Mouse (Mus musculus): ENCODE results near the gene Fbxl12. TPM values are rescaled to one million over a fixed set of nuclear protein-coding genes. Genes with fewer than 3 reads are reported as not detected.
"Not testable (repeated sequence)": the region's sequence is repeated elsewhere in the genome, so short reads cannot be mapped to it uniquely, and the experiment has no call there.

Gene Fbxl12
- total and polyA plus RNA-seq, 3 experiments: 7.9 to 25.6 (median 22.0) TPM

DNA sequence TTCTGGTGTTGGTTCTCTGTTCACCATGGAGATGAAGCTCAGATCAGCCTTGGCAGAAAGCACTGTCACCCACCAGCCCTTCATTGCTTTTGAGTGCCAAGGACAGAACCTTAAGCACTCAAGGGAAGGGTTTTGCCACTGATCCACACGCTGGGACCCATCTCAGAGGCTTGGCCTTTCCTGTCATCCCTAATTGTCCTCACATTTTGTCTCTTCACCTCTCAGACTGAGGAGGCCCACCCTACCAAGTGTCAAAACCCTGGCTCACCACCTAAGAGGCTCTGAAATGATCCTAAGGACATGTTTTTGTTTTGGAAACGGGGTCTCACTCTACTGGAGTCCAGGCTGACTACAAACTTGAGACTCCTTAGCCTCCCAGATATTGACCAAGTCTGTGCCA is 7.8 kb downstream of the Fbxl12 start:
- DNase-seq (ENCODE audit: low spot score) (no peak), ATAC-seq (ENCODE audit: extremely low read depth, insufficient number of reproducible peaks, low FRiP score, poor library complexity, severe bottlenecking) (no peak)
- H3K9me3 ChIP-seq (replicated peaks): no peaks in the 10 kb centered on the region
- peaks cover 63% of the 10 kb centered on the region for H3K36me3 ChIP-seq (replicated peaks)
- H3K4me3 ChIP-seq (ENCODE audit: low read depth, low read length): no peak overlapping the region
- no peaks in the 10 kb centered on the region for H3K27me3 ChIP-seq (ENCODE audit: insufficient read depth, low read length)
- TF ChIP-seq GATA2 (IDR thresholded peaks at IDR 0.05; ENCODE audit: borderline replicate concordance, low read depth, low read length) (no peak), POLR2AphosphoS5 (IDR thresholded peaks at IDR 0.05; ENCODE audit: insufficient replicate concordance, low read depth, low read length) (no peak), CTCF (IDR thresholded peaks at IDR 0.05; ENCODE audit: low read depth, low read length) (no peak), GATA1 (IDR thresholded peaks at IDR 0.05; ENCODE audit: borderline replicate concordance, low read length) (no peak), TAL1 (conservative IDR thresholded peaks at IDR 0.05; ENCODE audit: low read depth, low read length) (no peak)
- peaks cover 35% of the 10 kb centered on the region for H3K4me1 ChIP-seq (ENCODE audit: insufficient read depth, low read depth, low read length)

GRCm38 (mm10) chr9:20636256-20636655 is 8.3 kb downstream of the Fbxl12 start:
- DNase-seq (ENCODE audit: low spot score) (no peak), ATAC-seq (ENCODE audit: extremely low read depth, insufficient number of reproducible peaks, low FRiP score, poor library complexity, severe bottlenecking) (no peak)
- peaks cover 34% of the 10 kb centered on the region for H3K4me1 ChIP-seq (ENCODE audit: insufficient read depth, low read depth, low read length)
- H3K27me3 ChIP-seq (ENCODE audit: insufficient read depth, low read length): no peaks in the 10 kb centered on the region
- H3K36me3 ChIP-seq (replicated peaks): peaks cover 59% of the 10 kb centered on the region
- no peak for TF ChIP-seq TAL1 (conservative IDR thresholded peaks at IDR 0.05; ENCODE audit: low read depth, low read length)
- TF ChIP-seq POLR2AphosphoS5 (IDR thresholded peaks at IDR 0.05; ENCODE audit: insufficient replicate concordance, low read depth, low read length): no peak
- TF ChIP-seq CTCF (IDR thresholded peaks at IDR 0.05; ENCODE audit: low read depth, low read length): no peak
- no peak overlapping the region for H3K4me3 ChIP-seq (ENCODE audit: low read depth, low read length)
- H3K9me3 ChIP-seq (replicated peaks): no peaks in the 10 kb centered on the region

GRCm38 (mm10) chr9:20635676-20636075 is 8.9 kb downstream of the Fbxl12 start:
- not testable (repeated sequence) for H3K9me3 ChIP-seq (replicated peaks); H3K27me3 ChIP-seq (ENCODE audit: insufficient read depth, low read length); ATAC-seq (ENCODE audit: extremely low read depth, insufficient number of reproducible peaks, low FRiP score, poor library complexity, severe bottlenecking); H3K4me3 ChIP-seq (ENCODE audit: low read depth, low read length); DNase-seq (ENCODE audit: low spot score)
- Histone ChIP-seq H3K36me3 (replicated peaks) (peaks cover 53% of the 10 kb centered on the region), H3K4me1 (ENCODE audit: insufficient read depth, low read depth, low read length) (peaks cover 28% of the 10 kb centered on the region)

DNA sequence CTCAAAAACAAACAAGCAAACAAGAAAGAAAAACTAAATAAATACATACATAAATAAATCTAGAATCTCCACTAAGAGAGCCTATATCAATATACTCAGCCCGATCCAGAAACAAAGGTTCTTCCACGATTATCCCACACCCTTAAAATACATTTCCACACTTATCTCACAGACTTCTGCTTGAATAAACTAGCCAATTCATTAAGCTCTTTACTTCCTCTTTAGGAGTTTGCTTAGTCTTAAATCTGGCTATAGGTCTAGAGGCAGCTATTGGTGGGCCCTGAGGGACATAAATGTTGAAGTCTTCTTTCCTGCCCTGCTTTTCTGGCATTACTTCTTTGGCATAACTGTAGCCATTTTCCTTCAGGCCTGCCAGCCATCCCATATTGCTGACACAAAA is 13.2 kb downstream of the Fbxl12 start:
- TF ChIP-seq CTCF (IDR thresholded peaks at IDR 0.05; ENCODE audit: low read depth, low read length): no peak
- TF ChIP-seq GATA1 (IDR thresholded peaks at IDR 0.05; ENCODE audit: borderline replicate concordance, low read length): no peak
- TF ChIP-seq POLR2AphosphoS5 (IDR thresholded peaks at IDR 0.05; ENCODE audit: insufficient replicate concordance, low read depth, low read length): no peak
- no peak for TF ChIP-seq GATA2 (IDR thresholded peaks at IDR 0.05; ENCODE audit: borderline replicate concordance, low read depth, low read length)
- TF ChIP-seq TAL1 (conservative IDR thresholded peaks at IDR 0.05; ENCODE audit: low read depth, low read length): no peak
- Histone ChIP-seq H3K4me3 (ENCODE audit: low read depth, low read length) (no peak overlapping the region), H3K36me3 (replicated peaks) (peaks cover 16% of the 10 kb centered on the region), H3K9me3 (replicated peaks) (no peaks in the 10 kb centered on the region), H3K27me3 (ENCODE audit: insufficient read depth, low read length) (no peaks in the 10 kb centered on the region), H3K4me1 (ENCODE audit: insufficient read depth, low read depth, low read length) (peaks cover 4% of the 10 kb centered on the region)
- no peak for ATAC-seq (ENCODE audit: extremely low read depth, insufficient number of reproducible peaks, low FRiP score, poor library complexity, severe bottlenecking)
- DNase-seq (ENCODE audit: low spot score): no peak

- Histone ChIP-seq H3K4me1 (ENCODE audit: insufficient read depth, low read depth, low read length) (peaks cover 2% of the 10 kb centered on the region; the same call in 1 of the 2 replicates), H3K36me3 (replicated peaks) (no peaks in the 10 kb centered on the region), H3K4me3 (ENCODE audit: low read depth, low read length) (no peak overlapping the region), H3K27me3 (ENCODE audit: insufficient read depth, low read length) (no peaks in the 10 kb centered on the region), H3K9me3 (replicated peaks) (no peaks in the 10 kb centered on the region)
- ATAC-seq (ENCODE audit: extremely low read depth, insufficient number of reproducible peaks, low FRiP score, poor library complexity, severe bottlenecking): no peak
- no peak for DNase-seq (ENCODE audit: low spot score)
- TF ChIP-seq GATA2 (IDR thresholded peaks at IDR 0.05; ENCODE audit: borderline replicate concordance, low read depth, low read length) (no peak), GATA1 (IDR thresholded peaks at IDR 0.05; ENCODE audit: borderline replicate concordance, low read length) (no peak), CTCF (IDR thresholded peaks at IDR 0.05; ENCODE audit: low read depth, low read length) (no peak), POLR2AphosphoS5 (IDR thresholded peaks at IDR 0.05; ENCODE audit: insufficient replicate concordance, low read depth, low read length) (no peak), TAL1 (conservative IDR thresholded peaks at IDR 0.05; ENCODE audit: low read depth, low read length) (no peak)
These were observed 27.9 kb downstream of the Fbxl12 start for GRCm38 (mm10) chr9:20616685-20617084.

- no peak for DNase-seq (ENCODE audit: low spot score)
These were observed 32.6 kb downstream of the Fbxl12 start for GRCm38 (mm10) chr9:20611976-20612375.

More at GRCm38 (mm10) chr9:20611976-20612375, 32.6 kb downstream of the Fbxl12 start:
- peaks cover 4% of the 10 kb centered on the region; the same call in 1 of the 2 replicates for H3K4me1 ChIP-seq (ENCODE audit: insufficient read depth, low read depth, low read length)
- peaks cover 4% of the 10 kb centered on the region for H3K9me3 ChIP-seq (replicated peaks)
- ATAC-seq (ENCODE audit: extremely low read depth, insufficient number of reproducible peaks, low FRiP score, poor library complexity, severe bottlenecking): no peak
- H3K36me3 ChIP-seq (replicated peaks): peaks cover 4% of the 10 kb centered on the region
- H3K27me3 ChIP-seq (ENCODE audit: insufficient read depth, low read length): no peaks in the 10 kb centered on the region
- no peak for TF ChIP-seq POLR2AphosphoS5 (IDR thresholded peaks at IDR 0.05; ENCODE audit: insufficient replicate concordance, low read depth, low read length)
- TF ChIP-seq GATA1 (IDR thresholded peaks at IDR 0.05; ENCODE audit: borderline replicate concordance, low read length): no peak
- no peak for TF ChIP-seq CTCF (IDR thresholded peaks at IDR 0.05; ENCODE audit: low read depth, low read length)
- no peak for TF ChIP-seq TAL1 (conservative IDR thresholded peaks at IDR 0.05; ENCODE audit: low read depth, low read length)
- no peak for TF ChIP-seq GATA2 (IDR thresholded peaks at IDR 0.05; ENCODE audit: borderline replicate concordance, low read depth, low read length)
- no peak overlapping the region for H3K4me3 ChIP-seq (ENCODE audit: low read depth, low read length)
